ENCODE assay signal across 22 mouse cellular contexts in the genomic region with DNA sequence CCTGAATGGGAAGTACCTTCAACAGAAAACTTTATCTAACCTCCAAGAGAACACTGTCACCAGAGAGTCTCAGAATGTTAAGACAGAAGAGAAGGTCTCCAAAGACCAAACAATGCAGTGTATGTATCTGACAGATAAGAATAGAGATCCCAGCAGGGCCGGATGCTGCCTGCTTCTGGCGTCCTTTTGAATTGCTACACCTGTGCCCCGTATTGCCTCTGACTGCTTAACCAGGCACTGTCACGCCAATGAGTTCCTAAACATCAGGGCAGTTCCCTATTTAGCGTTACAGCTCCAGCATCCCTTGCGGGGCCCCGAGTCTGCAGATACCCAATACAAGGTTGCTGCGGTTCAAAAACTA. TPM values are rescaled to one million over a fixed set of nuclear protein-coding genes. Genes with fewer than 3 reads are reported as not detected.
DNase-seq lines count a peak whose midpoint lies in the region; ATAC-seq and TF ChIP-seq lines count a peak whose summit lies in the region.
"Had no signal": no experiment of that assay in that cellular context is flagged by ENCODE, and none has a peak within 500 bp of the region (broad histone marks: within the 10 kb centered on the region; RNA-seq: fewer than 3 reads in every experiment).

No protein-coding gene starts in this region.

- no peak for TF ChIP-seq CTCF in left cerebral cortex, adult 2 months (IDR thresholded peaks at IDR 0.05)

- no peak overlapping the region for H3K9ac ChIP-seq in forebrain, embryonic 11.5 days (ENCODE audit: low read length)
- no peak overlapping the region for H3K9ac ChIP-seq in kidney, embryonic 16.5 days (replicated peaks; ENCODE audit: low read length)
- H3K9ac ChIP-seq in liver, embryonic 13.5 days = no peak overlapping the region
- H3K9ac ChIP-seq: embryonic facial prominence, embryonic 15.5 days; forebrain, embryonic 12.5 days; heart, embryonic 15.5 days; lung, embryonic 14.5 days; neural tube, embryonic 13.5 days had no signal

- H3K9me3 ChIP-seq in forebrain, embryonic 10.5 days = no peaks in the 10 kb centered on the region
- no peaks in the 10 kb centered on the region for H3K9me3 ChIP-seq in forebrain, embryonic 11.5 days (ENCODE audit: control insufficient read depth, low read length)
- H3K9me3 ChIP-seq in kidney, embryonic 16.5 days (ENCODE audit: low read length) = no peaks in the 10 kb centered on the region
- no peaks in the 10 kb centered on the region for H3K9me3 ChIP-seq in liver, embryonic 13.5 days (replicated peaks)
- H3K9me3 ChIP-seq: embryonic facial prominence, embryonic 15.5 days; forebrain, embryonic 12.5 days; heart, embryonic 15.5 days; neural tube, embryonic 13.5 days had no signal

- WGBS in forebrain, embryonic 10.5 days = 81% methylated on average over 8 of the region's 8 CpGs
- 80% methylated on average over 8 of the region's 8 CpGs for WGBS in forebrain, embryonic 11.5 days
- 57% methylated on average over 8 of the region's 8 CpGs for WGBS in kidney, embryonic 16.5 days
- WGBS in liver, embryonic 13.5 days (ENCODE audit: insufficient replicate concordance) = 28% methylated on average over 8 of the region's 8 CpGs

- intact Hi-C loops in left cerebral cortex, adult 2 months (cut with DNase I) = no loop called here

- peaks cover 90% of the 10 kb centered on the region for H3K4me1 ChIP-seq in forebrain, embryonic 10.5 days
- peaks cover 8% of the 10 kb centered on the region; the same call in 1 of the 2 replicates for H3K4me1 ChIP-seq in forebrain, embryonic 11.5 days (replicated peaks; ENCODE audit: control insufficient read depth, insufficient read depth, low read length)
- peaks cover 66% of the 10 kb centered on the region for H3K4me1 ChIP-seq in kidney, embryonic 16.5 days (ENCODE audit: insufficient read depth, low read length)
- H3K4me1 ChIP-seq in liver, embryonic 13.5 days (replicated peaks) = peaks cover 14% of the 10 kb centered on the region

- H3K27me3 ChIP-seq in forebrain, embryonic 10.5 days (ENCODE audit: poor library complexity, severe bottlenecking) = no peaks in the 10 kb centered on the region
- H3K27me3 ChIP-seq in forebrain, embryonic 11.5 days (ENCODE audit: control insufficient read depth, insufficient read depth, low read length) = no peaks in the 10 kb centered on the region
- no peaks in the 10 kb centered on the region for H3K27me3 ChIP-seq in kidney, embryonic 16.5 days (ENCODE audit: insufficient read depth, low read length)
- peaks cover 28% of the 10 kb centered on the region for H3K27me3 ChIP-seq in liver, embryonic 13.5 days
- H3K27me3 ChIP-seq: embryonic facial prominence, embryonic 15.5 days; forebrain, embryonic 12.5 days; heart, embryonic 15.5 days; neural tube, embryonic 13.5 days had no signal

- ATAC-seq in forebrain, embryonic 11.5 days (replicated peaks; ENCODE audit: low FRiP score) = no peak
- no peak for ATAC-seq in kidney, embryonic 16.5 days (ENCODE audit: low FRiP score, low TSS enrichment)
- peak; percentile 69 for ATAC-seq in liver, embryonic 13.5 days (ENCODE audit: low read depth)
- ATAC-seq: CD4-positive, CD25-positive, alpha-beta regulatory T cell, adult 4 months had no signal

- H3K4me2 ChIP-seq in forebrain, embryonic 11.5 days (ENCODE audit: low read depth, low read length, severe bottlenecking) = no peak overlapping the region
- H3K4me2 ChIP-seq in kidney, embryonic 16.5 days (replicated peaks; ENCODE audit: low read depth, low read length) = no peak overlapping the region
- no peak overlapping the region for H3K4me2 ChIP-seq in liver, embryonic 13.5 days
- H3K4me2 ChIP-seq: embryonic facial prominence, embryonic 15.5 days; forebrain, embryonic 12.5 days; heart, embryonic 15.5 days; lung, embryonic 14.5 days; neural tube, embryonic 13.5 days had no signal

- no peak overlapping the region for H3K4me3 ChIP-seq in forebrain, embryonic 10.5 days
- H3K4me3 ChIP-seq in forebrain, embryonic 11.5 days (ENCODE audit: low read depth, low read length) = no peak overlapping the region
- H3K4me3 ChIP-seq in kidney, embryonic 16.5 days (ENCODE audit: low read length) = no peak overlapping the region
- H3K4me3 ChIP-seq in liver, embryonic 13.5 days (replicated peaks) = no peak overlapping the region
- H3K4me3 ChIP-seq in left cerebral cortex, adult 2 months = no peak overlapping the region
- H3K4me3 ChIP-seq: embryonic facial prominence, embryonic 15.5 days; forebrain, embryonic 12.5 days; heart, adult 2 months; heart, embryonic 15.5 days; neural tube, embryonic 13.5 days had no signal

- H3K36me3 ChIP-seq in forebrain, embryonic 10.5 days (replicated peaks) = no peaks in the 10 kb centered on the region
- no peaks in the 10 kb centered on the region for H3K36me3 ChIP-seq in forebrain, embryonic 11.5 days (ENCODE audit: control insufficient read depth, insufficient read depth, low read length)
- H3K36me3 ChIP-seq in kidney, embryonic 16.5 days (ENCODE audit: insufficient read depth, low read length) = no peaks in the 10 kb centered on the region
- H3K36me3 ChIP-seq in liver, embryonic 13.5 days = no peaks in the 10 kb centered on the region
- H3K36me3 ChIP-seq: embryonic facial prominence, embryonic 15.5 days; forebrain, embryonic 12.5 days; heart, embryonic 15.5 days; neural tube, embryonic 13.5 days had no signal

- no peak for DNase-seq in forebrain, embryonic 10.5 days (ENCODE audit: extremely low spot score, low spot score)
- no peak for DNase-seq in forebrain, embryonic 11.5 days (ENCODE audit: low spot score)
- DNase-seq in kidney, postnatal 4 days = no peak
- DNase-seq in R1 (ENCODE audit: low read depth, low spot score) = peak; percentile 53
- no peak for DNase-seq in liver, embryonic 13.5 days
- DNase-seq in ovary, adult 18-20 months (ENCODE audit: low spot score) = no peak
- DNase-seq in left cerebral cortex, adult 2 months (ENCODE audit: extremely low spot score in 1 of 2, low spot score in 2 of 2) = no peak
- DNase-seq: adrenal gland, postnatal 25 days; cerebellum, adult 11-12 months; cerebellum, postnatal 14 days; gastrocnemius, postnatal 10 days; heart, adult 2 months; left cerebral cortex, postnatal 4 days; lung, postnatal 4 days; thymus, postnatal 25 days had no signal

- 0 out of 2 replicates have a peak overlapping the region, but pooled peaks have one; percentile 67 for H3K27ac ChIP-seq in forebrain, embryonic 10.5 days
- H3K27ac ChIP-seq in forebrain, embryonic 11.5 days (ENCODE audit: low read depth, low read length) = no peak overlapping the region
- H3K27ac ChIP-seq in kidney, embryonic 16.5 days (ENCODE audit: low read length) = peak overlapping the region; percentile 67; the same call in 1 of the 2 replicates
- no peak overlapping the region for H3K27ac ChIP-seq in liver, embryonic 13.5 days
- H3K27ac ChIP-seq in left cerebral cortex, adult 2 months = no peak overlapping the region
- H3K27ac ChIP-seq: embryonic facial prominence, embryonic 15.5 days; forebrain, embryonic 12.5 days; heart, adult 2 months; heart, embryonic 15.5 days; neural tube, embryonic 13.5 days had no signal

RNA-seq across cellular contexts. Expression of a gene that starts 28.4 kb away (rescaled TPM):
- polyA plus RNA-seq in forebrain, embryonic 10.5 days (2016; fragmentation: Nextera tagmentation; extraction: Ambion mirVana) = 15.0 and 16.5 TPM in 2 replicates
- polyA plus RNA-seq in forebrain, embryonic 11.5 days (2014; fragmentation: Nextera tagmentation; extraction: Ambion mirVana) = 26.0 and 29.4 TPM in 2 replicates
- 13.7 and 15.9 TPM in 2 replicates for polyA plus RNA-seq in kidney, embryonic 16.5 days (2015; fragmentation: Nextera tagmentation; extraction: Ambion mirVana)
- 1.1 and 1.6 TPM in 2 replicates for polyA plus RNA-seq in liver, embryonic 13.5 days (2015; fragmentation: Nextera tagmentation; extraction: Ambion mirVana)
- total RNA-seq in left cerebral cortex, adult 2 months (2021) = 10 to 100 TPM; 31.6 to 41.9 TPM

Comparison
In these comparisons a context has a peak if more than half of its experiments do, and no peak if none do; other contexts are left out.
1. H3K27ac ChIP-seq: peak in forebrain, embryonic 10.5 days (single experiment) and kidney, embryonic 16.5 days (single experiment); none in forebrain, embryonic 11.5 days (single experiment), liver, embryonic 13.5 days (single experiment) and left cerebral cortex, adult 2 months (single experiment).